Mouse (Mus musculus): ENCODE data around the gene Barhl2.

DNA sequence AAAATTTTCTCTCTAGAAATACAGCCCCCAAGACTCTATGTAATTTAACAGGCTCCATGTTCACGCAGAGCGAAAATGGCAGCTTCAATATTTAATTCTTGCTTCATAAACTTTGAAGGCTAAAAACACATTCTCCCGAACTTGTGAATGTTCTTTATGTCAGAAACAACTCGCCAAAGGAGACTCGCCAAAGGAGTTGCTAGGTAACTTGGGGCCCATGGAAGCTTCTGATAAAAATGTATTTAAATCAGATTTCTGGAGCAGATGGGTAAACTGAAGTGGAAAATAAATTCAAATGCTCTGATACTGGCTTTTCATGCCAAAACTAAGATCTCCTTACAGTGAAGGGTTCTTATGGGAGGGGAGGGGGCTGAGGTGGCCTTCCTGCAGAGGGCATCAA, 48.1 kb upstream of the Barhl2 start:
- no peak for TF ChIP-seq CTCF (IDR thresholded peaks at IDR 0.05)
- TF ChIP-seq EP300 (IDR thresholded peaks at IDR 0.05; ENCODE audit: insufficient read depth, low read depth, low read length), result no peak
